Mouse (Mus musculus) frontal cortex, adult (tissue): Measurements from ENCODE around the gene Ap5z1.

Experiments
- ATAC-seq: cut with Nextera tagmentation; 2 replicates; pipeline ENCODE4 v1.9.2; 2017; ENCODE audit warnings: mild to moderate bottlenecking, moderate library complexity, mixed read lengths; ENCODE audit not compliant: low TSS enrichment

The Ap5z1 gene

GRCm38 (mm10) chr5:142439911-142440432 is 23.8 kb upstream of the Ap5z1 start:
- ATAC-seq = no peak; the same call in 1 of the 2 replicates

- ATAC-seq = peak; percentile 42
Observed at GRCm38 (mm10) chr5:142440451-142441147, 23.1 kb upstream of the Ap5z1 start.

GRCm38 (mm10) chr5:142441332-142442044 is 22.3 kb upstream of the Ap5z1 start:
- peak; percentile 10; the same call in 1 of the 2 replicates for ATAC-seq

GRCm38 (mm10) chr5:142442045-142442440 is 21.7 kb upstream of the Ap5z1 start:
- ATAC-seq = no peak

- ATAC-seq = no peak
Observed at GRCm38 (mm10) chr5:142443514-142443913, 20.2 kb upstream of the Ap5z1 start.

GRCm38 (mm10) chr5:142443994-142444393 is 19.8 kb upstream of the Ap5z1 start:
- no peak for ATAC-seq

GRCm38 (mm10) chr5:142444791-142445531 is 18.8 kb upstream of the Ap5z1 start:
- ATAC-seq = no peak

GRCm38 (mm10) chr5:142445709-142446108 is 18.0 kb upstream of the Ap5z1 start:
- ATAC-seq = no peak

GRCm38 (mm10) chr5:142448076-142448475 is 15.7 kb upstream of the Ap5z1 start:
- ATAC-seq = peak; percentile 68

GRCm38 (mm10) chr5:142448623-142449022 is 15.1 kb upstream of the Ap5z1 start:
- ATAC-seq = no peak

GRCm38 (mm10) chr5:142450846-142451245 is 12.9 kb upstream of the Ap5z1 start:
- ATAC-seq = no peak

GRCm38 (mm10) chr5:142451759-142452158 is 12.0 kb upstream of the Ap5z1 start:
- ATAC-seq = no peak

- no peak for ATAC-seq
Observed at GRCm38 (mm10) chr5:142453742-142454141, 10.0 kb upstream of the Ap5z1 start.

GRCm38 (mm10) chr5:142456318-142456717 is 7.4 kb upstream of the Ap5z1 start:
- no peak for ATAC-seq

- peak; percentile 62 for ATAC-seq
Observed at GRCm38 (mm10) chr5:142457345-142457744, 6.4 kb upstream of the Ap5z1 start.

- peak; percentile 31 for ATAC-seq
Observed at GRCm38 (mm10) chr5:142458791-142459557, 4.8 kb upstream of the Ap5z1 start.

- ATAC-seq = no peak
Observed at GRCm38 (mm10) chr5:142459834-142460233, 3.9 kb upstream of the Ap5z1 start.

GRCm38 (mm10) chr5:142461942-142462640 is 1.7 kb upstream of the Ap5z1 start:
- ATAC-seq = no peak

GRCm38 (mm10) chr5:142462641-142462948 is 1.1 kb upstream of the Ap5z1 start:
- no peak for ATAC-seq

GRCm38 (mm10) chr5:142463011-142463410 is 733 bp upstream of the Ap5z1 start:
- ATAC-seq = no peak

- ATAC-seq = no peak
Observed at GRCm38 (mm10) chr5:142468375-142468774, 4.6 kb downstream of the Ap5z1 start.
